Mouse (Mus musculus) midbrain, embryonic 16.5 days (tissue): ENCODE measurements around the gene Lap3. TPM values are rescaled to one million over a fixed set of nuclear protein-coding genes. Genes with fewer than 3 reads are reported as not detected.

Source experiments
- ATAC-seq: fragments of 200-750 bp; cut with Nextera tagmentation; 2 replicates; pipeline ENCODE4 v1.8.0; 2017; ENCODE audit warnings: moderate TSS enrichment
- H3K27ac ChIP-seq: fragments of 300-500 bp; sonication (generic); 2 replicates; pipeline ENCODE4 v1.5.1; 2014; ENCODE audit warnings: mild to moderate bottlenecking, low read length, mixed read lengths
- H3K27me3 ChIP-seq: fragments of 300-500 bp; sonication (generic); 2 replicates; pipeline ENCODE4 v1.6.1; 2014; ENCODE audit warnings: low read depth, low read length, mixed read lengths; ENCODE audit not compliant: control insufficient read depth, insufficient read depth
- H3K36me3 ChIP-seq: fragments of 300-500 bp; sonication (generic); 2 replicates; pipeline ENCODE4 v1.6.1; 2014; ENCODE audit warnings: mild to moderate bottlenecking, low read length, moderate library complexity, mixed read lengths; ENCODE audit not compliant: control insufficient read depth, insufficient read depth
- H3K4me1 ChIP-seq: fragments of 300-500 bp; sonication (generic); 2 replicates; pipeline ENCODE4 v1.6.1; 2014; ENCODE audit warnings: mild to moderate bottlenecking, low read length, mixed read lengths; ENCODE audit not compliant: control insufficient read depth, insufficient read depth
- H3K4me2 ChIP-seq: fragments of 300-500 bp; sonication (generic); 2 replicates; pipeline ENCODE4 v1.6.1; 2014; ENCODE audit warnings: mild to moderate bottlenecking, low read length, mixed read lengths
- H3K4me3 ChIP-seq: fragments of 300-500 bp; sonication (generic); 2 replicates; pipeline ENCODE4 v1.5.1; 2014; ENCODE audit warnings: low read depth, mild to moderate bottlenecking, low read length, moderate library complexity, mixed read lengths
- H3K9ac ChIP-seq: fragments of 300-500 bp; sonication (generic); 2 replicates; pipeline ENCODE4 v1.6.1; 2014; ENCODE audit warnings: low read depth, low read length, mixed read lengths
- H3K9me3 ChIP-seq: fragments of 300-500 bp; sonication (generic); replicated peaks from 2 replicates; pipeline ENCODE4 v1.6.1; 2014; ENCODE audit warnings: mild to moderate bottlenecking, low read length, mixed read lengths; ENCODE audit not compliant: control insufficient read depth, poor library complexity, severe bottlenecking
- WGBS: fragments of 180-500 bp; shearing (Covaris S2); extraction: QIAGEN DNeasy Blood & Tissue Kit; methylation state at CpG from one replicate; pipeline ENCODE4 v1.1.7; 2014; 5-methylcytosine and 5-hydroxymethylcytosine counted together
- polyA plus RNA-seq: library from polyadenylated mRNA; unstranded; fragments of >200 nt; fragmentation: Nextera tagmentation; extraction: Ambion mirVana; gene quantifications from 2 replicates; pipeline ENCODE4 v1.2.1, GENCODE M21; 2015

Lap3 gene
- polyA plus RNA-seq, 1 experiment from 2014 or later = 28.8 TPM

DNA sequence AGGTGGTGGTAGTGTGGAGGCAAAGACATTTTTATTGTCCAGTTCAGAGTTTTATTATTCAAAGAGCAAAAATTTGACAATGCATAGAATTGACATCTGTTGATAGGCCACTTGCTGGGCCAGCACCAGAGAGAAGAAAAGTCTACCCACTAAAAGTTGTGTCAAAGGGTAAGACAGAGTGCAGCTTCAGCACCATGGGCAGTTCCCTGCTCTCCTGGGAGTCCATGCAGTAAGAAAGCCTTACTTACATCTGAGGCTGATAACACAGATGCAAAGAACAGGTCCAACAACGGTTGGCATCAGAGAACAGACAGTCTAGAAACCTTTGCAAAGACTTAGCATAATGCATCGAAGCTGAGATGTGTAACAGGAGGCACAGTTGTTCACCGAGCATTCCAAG lies 36.5 kb downstream of the Lap3 start:
- Histone ChIP-seq H3K27me3 (no peaks in the 10 kb centered on the region), H3K4me3 (no peak overlapping the region), H3K36me3 (peaks cover 31% of the 10 kb centered on the region), H3K9me3 (no peaks in the 10 kb centered on the region), H3K27ac (no peak overlapping the region), H3K4me1 (no peaks in the 10 kb centered on the region), H3K9ac (no peak overlapping the region), H3K4me2 (no peak overlapping the region)
- WGBS = 93% methylated on average over 3 of the region's 3 CpGs
- no peak for ATAC-seq

DNA sequence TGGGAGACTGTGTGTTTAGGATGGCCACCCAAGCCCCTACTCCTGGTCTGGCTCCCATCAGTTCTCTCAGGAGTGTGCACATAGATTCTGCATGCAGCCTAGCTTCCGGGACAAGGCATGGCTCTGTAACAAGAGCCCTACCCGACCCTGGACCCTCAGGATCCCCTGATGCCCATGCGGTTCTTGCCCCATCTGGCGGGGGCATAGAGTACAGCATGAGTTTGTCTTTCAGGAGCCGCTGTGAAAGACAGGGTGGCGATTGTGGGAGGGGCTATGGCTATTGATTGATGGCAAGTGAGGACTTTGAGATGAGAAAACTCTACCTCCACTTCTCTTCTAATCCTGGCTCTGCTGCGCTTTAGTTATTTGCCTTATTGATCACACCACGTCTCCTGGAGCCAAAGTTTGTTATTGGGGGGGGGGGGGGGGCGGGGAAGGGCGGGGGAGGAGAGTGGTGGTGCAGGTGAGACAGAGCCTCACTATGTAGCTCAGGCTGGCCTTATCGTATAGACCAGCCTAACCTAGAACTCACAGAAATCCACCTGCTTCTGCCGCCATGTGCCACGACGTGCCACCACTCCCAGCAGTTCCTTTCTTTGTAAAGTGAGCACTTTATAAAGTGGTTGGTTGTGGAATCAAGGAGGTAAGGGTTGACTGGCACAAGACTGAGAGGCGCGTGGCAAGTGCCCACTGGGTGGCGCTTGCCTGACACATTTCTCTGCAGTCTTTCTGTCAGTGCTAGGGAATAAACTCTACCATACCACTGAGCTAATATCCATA lies 41.3 kb downstream of the Lap3 start:
- 5% methylated on average over 16 of the region's 17 CpGs for WGBS
- Histone ChIP-seq H3K4me2 (peak overlapping the region; percentile 17; the same call in 1 of the 2 replicates), H3K4me1 (no peaks in the 10 kb centered on the region), H3K9me3 (no peaks in the 10 kb centered on the region), H3K27me3 (no peaks in the 10 kb centered on the region), H3K4me3 (no peak overlapping the region), H3K27ac (no peak overlapping the region), H3K9ac (no peak overlapping the region), H3K36me3 (peaks cover 12% of the 10 kb centered on the region)
- ATAC-seq = peak; percentile 78

DNA sequence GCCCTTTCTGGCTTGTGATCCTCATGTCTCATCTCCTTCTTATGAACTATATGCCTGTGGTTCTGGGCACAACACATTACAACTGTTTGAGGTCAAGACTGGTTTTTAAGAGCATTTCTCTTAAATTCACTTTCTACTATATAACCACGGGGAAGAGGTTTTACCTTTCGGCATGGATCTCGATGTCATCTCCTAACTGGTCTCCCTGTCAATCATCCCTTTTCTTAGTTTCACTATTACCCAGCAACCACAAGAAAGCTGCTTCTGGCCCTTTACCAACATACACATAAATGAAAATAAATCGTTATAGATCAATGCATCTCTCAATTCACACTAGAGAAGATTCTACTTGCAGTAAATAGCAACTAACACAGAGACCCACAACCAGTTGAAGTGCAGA lies 42.0 kb downstream of the Lap3 start:
- Histone ChIP-seq H3K4me3 (no peak overlapping the region), H3K9ac (no peak overlapping the region), H3K27ac (no peak overlapping the region), H3K36me3 (peaks cover 7% of the 10 kb centered on the region; the same call in 1 of the 2 replicates), H3K27me3 (no peaks in the 10 kb centered on the region), H3K4me2 (no peak overlapping the region), H3K4me1 (no peaks in the 10 kb centered on the region), H3K9me3 (no peaks in the 10 kb centered on the region)
- 67% methylated on average over 4 of the region's 4 CpGs for WGBS
- ATAC-seq = no peak

DNA sequence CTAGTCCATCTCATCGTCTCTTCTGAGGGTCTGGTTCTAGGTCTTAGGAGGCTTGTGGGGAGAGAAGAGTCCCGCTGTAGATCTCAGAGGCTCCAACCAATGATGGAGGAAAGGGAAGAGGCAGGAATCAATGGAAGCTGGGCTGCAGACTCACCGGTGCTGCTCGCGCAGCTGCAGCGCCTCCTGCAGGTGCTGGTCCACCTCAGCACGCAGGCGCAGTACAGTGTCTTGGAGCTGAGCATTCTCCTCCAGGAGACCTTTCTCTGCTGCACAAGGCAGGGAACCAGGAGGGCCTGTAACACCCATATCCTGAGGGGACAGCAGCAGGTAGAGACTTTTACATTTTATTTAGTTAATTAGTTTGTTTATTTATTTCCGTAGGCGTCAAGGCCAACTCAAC lies 46.3 kb downstream of the Lap3 start:
- 52% methylated on average over 10 of the region's 10 CpGs for WGBS

DNA sequence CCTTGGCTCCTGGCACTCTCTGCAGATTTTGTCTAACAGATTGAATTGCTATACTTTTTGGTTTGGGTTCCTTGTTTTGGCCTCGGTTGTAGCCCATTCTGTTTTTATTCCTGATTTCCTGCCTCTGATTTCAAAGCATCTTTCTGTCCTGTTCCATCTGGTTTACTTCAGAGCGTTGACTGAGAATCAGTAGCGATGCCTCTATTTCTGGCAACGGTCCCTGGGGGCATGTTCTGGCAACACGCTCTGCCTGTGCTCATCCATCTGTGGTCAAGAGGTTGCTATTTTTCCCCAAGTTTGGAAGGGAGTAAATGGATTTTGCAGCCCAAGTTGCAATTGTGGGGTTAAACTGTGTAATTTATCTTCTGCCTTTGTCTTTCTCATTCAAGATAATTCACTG lies 50.2 kb downstream of the Lap3 start:
- H3K9me3 ChIP-seq = no peaks in the 10 kb centered on the region
- no peaks in the 10 kb centered on the region; the same call in 1 of the 2 replicates for H3K27me3 ChIP-seq
- no peaks in the 10 kb centered on the region for H3K4me1 ChIP-seq
- H3K36me3 ChIP-seq = no peaks in the 10 kb centered on the region
- H3K4me2 ChIP-seq = no peak overlapping the region
- no peak overlapping the region for H3K27ac ChIP-seq
- no peak for ATAC-seq
- 76% methylated on average over 5 of the region's 5 CpGs for WGBS
- no peak overlapping the region for H3K4me3 ChIP-seq
- no peak overlapping the region for H3K9ac ChIP-seq

More for the DNA sequence above, 46.3 kb downstream of the Lap3 start:
- H3K4me3 ChIP-seq = no peak overlapping the region
- H3K4me2 ChIP-seq = no peak overlapping the region
- H3K27me3 ChIP-seq = no peaks in the 10 kb centered on the region; the same call in 1 of the 2 replicates
- ATAC-seq = no peak
- no peaks in the 10 kb centered on the region for H3K36me3 ChIP-seq
- H3K4me1 ChIP-seq = no peaks in the 10 kb centered on the region
- no peak overlapping the region for H3K27ac ChIP-seq
- no peak overlapping the region for H3K9ac ChIP-seq
- H3K9me3 ChIP-seq = no peaks in the 10 kb centered on the region

DNA sequence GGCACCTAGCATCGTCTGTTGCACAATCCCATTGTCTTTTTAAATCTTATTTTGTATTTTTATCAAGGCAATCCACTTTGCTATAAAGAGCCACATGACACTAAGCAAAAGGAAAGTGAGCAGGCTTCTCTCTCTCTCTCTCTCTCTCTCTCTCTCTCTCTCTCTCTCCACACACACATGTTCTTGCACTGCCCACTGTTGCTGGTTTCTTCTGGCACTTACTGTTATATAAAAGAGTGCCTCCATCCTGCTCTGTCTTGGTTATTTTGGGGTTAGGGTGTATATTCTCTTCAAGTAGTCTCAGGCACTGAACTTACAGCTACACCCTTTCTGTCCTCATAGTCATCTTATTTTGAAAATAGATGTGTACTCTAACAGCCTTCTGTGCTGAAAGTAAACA lies 56.4 kb downstream of the Lap3 start:
- Histone ChIP-seq H3K36me3 (no peaks in the 10 kb centered on the region), H3K4me1 (no peaks in the 10 kb centered on the region), H3K4me2 (no peak overlapping the region), H3K27me3 (no peaks in the 10 kb centered on the region), H3K4me3 (no peak overlapping the region), H3K27ac (no peak overlapping the region), H3K9ac (no peak overlapping the region), H3K9me3 (no peaks in the 10 kb centered on the region)
- 85% methylated on average over 1 of the region's 1 CpGs for WGBS
- no peak for ATAC-seq

Other genes with a start within 250 kb of the Lap3 start
- 112 and 127 TPM in 2 replicates for gene Qdpr, start 43.1 kb upstream of the Lap3 start, polyA plus RNA-seq
- 0.33 TPM in 1 of 2 replicates, not detected in the other for gene Clrn2, start 39.6 kb upstream of the Lap3 start, polyA plus RNA-seq
- 265 and 266 TPM in 2 replicates for gene Med28, start 26.9 kb downstream of the Lap3 start, polyA plus RNA-seq
- 7.0 and 9.4 TPM in 2 replicates for gene Fam184b, start 146.2 kb downstream of the Lap3 start, polyA plus RNA-seq
- 5.0 and 6.6 TPM in 2 replicates for gene Ncapg, start 176.5 kb downstream of the Lap3 start, polyA plus RNA-seq